Mouse (Mus musculus) left cerebral cortex, postnatal 4 days (tissue): ENCODE results near the gene Aadacl2. TPM values are rescaled to one million over a fixed set of nuclear protein-coding genes. Genes with fewer than 3 reads are reported as not detected.

Experiments
- DNase-seq: peaks from one replicate; pipeline ENCODE4 v3.0.0-alpha.2; 2022
- intact Hi-C: fragments of 180-260 bp; cut with DNase I; formaldehyde crosslinking; loops from one replicate; pipeline ENCODE4 v1.15.1; 2025
- total RNA-seq, 2 experiments: library from RNA; stranded (reverse); gene quantifications; 2 replicates each; pipeline ENCODE4 v1.2.3; 2021

Aadacl2 gene
- total RNA-seq: not detected

DNA sequence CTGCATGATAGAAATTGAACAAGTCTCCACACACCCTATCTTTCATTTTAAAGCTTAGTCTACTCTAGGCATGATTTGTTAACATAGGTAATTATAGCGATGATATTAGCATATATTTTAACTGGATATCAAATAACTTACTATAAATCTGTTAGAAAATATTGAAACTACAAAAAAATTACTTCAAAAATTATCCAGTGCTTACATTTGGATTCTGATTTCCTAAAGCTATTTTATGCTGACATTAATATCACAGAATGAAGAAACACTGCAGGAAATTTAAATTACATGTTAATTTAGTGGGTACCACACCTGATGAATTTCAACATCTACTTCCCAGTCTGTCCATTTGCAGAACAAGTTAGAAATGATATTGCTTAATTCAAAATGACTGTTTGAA, at the start of gene Aadacl2:
Gene Aadacl2, plus strand, starts transcription at position 301 of the 400 bp plus-strand sequence.
- intact Hi-C loops: no loop called here
- no peak for DNase-seq

DNA sequence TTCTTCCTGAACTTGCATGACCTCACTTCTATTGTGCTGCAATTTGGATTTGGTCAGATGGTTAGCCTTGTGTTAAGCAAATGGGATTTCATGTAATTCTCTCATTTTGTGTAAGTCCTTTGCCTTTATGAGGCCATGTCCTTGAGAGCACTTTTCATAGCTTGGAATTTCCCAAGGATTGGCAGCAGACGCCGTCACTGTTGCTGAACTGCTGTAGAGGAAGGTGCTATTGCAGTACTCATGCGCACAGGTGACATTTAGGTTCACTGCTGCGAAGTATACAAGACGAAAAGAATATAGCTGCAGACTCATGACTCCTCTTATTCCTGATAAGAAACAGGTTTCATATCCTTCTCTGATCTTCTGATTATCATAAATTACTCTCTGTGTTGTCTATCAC, 35.7 kb upstream of the Aadacl2 start:
- intact Hi-C loops: no loop called here
- DNase-seq: no peak

DNA sequence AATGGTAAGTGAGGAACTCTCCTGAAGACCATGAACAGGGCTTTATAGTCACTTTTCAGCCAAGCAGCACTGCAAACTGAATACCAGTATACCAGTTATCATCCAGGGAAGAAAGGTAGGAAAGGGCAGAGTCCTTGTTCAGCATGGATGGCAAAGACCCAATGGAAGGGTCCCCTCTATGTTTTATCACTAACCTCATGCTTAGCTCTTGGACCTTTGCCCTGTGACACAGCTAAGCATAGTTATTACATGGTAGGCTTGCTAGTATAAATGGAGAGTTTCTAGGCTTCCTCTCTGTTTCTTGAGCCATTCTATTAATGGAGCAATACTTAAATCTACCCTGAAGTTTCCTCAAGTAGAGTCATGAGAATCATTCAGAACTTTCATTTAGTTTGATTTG, 32.0 kb upstream of the Aadacl2 start:
- DNase-seq: no peak
- intact Hi-C loops: no loop called here

DNA sequence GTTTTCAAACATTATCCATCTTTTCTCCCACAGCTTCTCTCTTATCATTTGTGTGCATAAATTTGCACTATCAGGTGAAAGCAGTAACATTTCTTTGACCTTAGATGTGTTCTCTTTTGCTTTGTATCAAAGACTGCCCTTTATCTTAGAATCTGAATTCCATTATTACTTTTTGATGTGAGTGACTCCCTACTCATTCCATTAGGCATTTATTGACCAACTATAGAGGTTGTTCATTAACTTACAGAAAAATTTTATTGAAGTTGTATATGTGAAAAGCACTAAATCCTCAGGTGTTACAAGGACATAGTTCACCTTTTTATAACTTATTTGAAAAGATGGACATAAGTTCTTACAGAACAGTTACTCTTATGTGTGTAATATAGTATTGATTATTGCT, 2.9 kb upstream of the Aadacl2 start:
- intact Hi-C loops: no loop called here
- no peak for DNase-seq

DNA sequence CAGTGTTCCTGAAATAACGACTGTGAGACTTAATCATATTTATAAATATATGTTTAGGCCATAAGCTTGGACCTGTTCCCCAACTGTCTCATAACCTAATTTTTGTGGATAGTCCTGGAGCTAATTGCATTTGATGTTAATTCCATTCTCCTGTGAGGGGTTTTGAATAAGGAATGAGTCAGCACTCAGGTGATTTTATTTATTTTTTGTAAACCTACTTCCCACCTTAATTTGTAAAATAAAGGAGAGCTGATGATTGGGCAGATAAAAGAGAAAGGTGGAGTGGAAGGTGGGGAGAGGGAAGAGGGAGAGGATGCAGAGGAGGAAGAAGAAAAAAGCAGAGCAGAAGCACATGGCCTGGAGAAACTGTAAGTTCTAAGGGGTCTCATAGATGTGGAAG, 18.9 kb downstream of the Aadacl2 start, which contains the start of gene Aadac:
Gene Aadac, plus strand, starts transcription at position 301 of the 400 bp plus-strand sequence.
- no peak for DNase-seq
- intact Hi-C loops: no loop called here

DNA sequence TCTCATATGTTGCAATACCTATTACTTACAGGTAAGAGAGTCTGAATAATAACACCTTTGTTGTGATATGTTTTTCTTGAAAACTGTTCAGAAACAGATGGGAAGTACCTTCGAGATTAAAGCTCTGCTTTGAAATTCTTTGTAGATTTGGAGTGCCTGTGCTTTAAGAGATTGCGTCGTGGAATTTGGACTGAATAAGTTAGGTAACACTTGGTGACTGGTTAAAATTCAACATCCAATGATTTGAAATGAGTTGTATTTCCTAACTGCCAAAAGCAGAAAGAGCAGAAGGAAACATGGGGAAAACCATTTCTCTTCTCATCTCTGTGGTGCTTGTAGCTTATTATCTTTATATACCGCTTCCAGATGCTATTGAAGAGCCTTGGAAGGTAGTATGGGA, 25.0 kb downstream of the Aadacl2 start:
- intact Hi-C loops: no loop called here
- DNase-seq: no peak

DNA sequence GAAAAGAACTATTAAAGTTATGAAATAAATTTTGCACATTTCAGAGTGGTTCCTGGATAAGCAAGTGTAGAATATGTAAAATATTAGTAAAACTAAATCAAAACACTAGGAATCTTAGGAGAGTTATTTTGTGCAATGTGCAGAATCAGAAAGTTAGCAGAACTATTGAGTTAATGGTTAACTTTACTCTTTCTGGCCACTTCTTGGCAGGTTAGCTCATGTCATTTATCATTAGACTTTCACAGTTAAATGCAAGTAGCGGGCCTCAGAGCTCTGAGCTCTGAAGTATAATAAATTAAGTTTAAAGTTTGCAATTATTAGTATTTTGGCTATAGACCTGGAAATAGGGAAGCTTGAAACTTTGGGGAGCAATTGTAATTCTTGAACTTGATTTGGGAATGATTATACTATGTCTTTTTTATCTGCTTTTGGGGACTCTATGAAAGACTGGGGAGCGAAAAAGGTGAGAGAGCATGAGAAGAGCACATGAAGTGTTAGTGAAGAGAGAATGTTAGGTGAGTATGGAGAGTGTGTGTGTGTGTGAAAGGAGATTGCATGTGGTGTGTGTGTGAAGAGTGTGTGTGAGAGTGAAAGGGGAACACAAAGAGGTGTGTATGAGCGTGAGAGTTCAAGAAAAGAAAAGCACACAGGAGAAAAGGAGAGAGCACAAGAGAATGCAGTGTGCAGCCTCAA, 39.8 kb downstream of the Aadacl2 start:
- no peak for DNase-seq
- intact Hi-C loops: no loop called here

DNA sequence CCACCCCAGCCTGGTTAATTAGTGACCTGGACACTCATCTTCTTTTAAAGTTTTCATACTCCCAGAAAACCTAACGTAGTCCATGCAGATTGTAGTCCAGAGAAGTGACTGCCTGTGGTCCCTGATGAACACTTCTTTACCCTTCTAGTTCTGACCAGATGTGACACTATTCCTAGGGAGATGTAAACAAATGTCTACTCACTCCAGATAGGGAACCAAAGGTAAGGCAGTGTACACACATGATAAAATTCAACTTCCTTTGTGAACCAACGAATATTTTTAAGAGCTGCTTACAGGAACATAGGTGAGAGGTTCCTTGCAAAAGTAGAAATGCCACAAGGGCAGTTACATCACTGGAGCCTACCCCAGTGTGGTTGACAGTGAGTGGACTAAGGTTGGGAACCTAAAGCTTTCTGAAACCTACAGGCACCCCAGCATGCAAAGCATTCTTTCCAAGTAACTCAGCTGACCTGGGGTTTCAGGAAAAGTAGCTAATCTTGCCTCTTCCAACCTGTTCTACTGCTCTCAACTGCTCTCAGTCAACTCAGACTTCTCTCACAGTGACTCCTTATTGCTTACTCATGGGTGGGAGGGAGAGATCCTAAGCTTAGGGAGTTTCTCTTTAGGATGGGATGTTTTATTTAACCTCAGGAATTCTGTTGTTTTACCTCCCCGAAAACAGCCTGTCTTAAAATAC, 46.8 kb downstream of the Aadacl2 start:
- intact Hi-C loops: no loop called here
- DNase-seq: no peak

DNA sequence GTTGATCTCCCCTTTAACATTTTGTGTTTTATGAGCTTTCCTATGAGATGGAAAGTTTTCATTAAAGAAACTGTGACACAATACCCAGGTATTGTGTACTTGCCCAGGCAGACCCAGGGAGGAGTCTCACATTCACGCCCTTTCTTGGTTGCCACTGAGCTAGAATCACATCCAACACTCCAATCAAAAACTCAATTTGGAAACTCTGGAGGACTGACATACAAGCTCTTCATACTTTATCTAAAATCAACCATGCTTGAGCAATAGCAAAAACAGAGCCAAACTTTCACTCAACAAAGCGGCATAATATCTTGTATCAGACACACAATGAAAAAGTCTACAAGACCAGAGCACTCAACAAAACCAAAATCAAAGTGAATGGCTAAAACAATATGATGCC, 47.4 kb downstream of the Aadacl2 start:
- intact Hi-C loops: no loop called here
- DNase-seq: no peak

DNA sequence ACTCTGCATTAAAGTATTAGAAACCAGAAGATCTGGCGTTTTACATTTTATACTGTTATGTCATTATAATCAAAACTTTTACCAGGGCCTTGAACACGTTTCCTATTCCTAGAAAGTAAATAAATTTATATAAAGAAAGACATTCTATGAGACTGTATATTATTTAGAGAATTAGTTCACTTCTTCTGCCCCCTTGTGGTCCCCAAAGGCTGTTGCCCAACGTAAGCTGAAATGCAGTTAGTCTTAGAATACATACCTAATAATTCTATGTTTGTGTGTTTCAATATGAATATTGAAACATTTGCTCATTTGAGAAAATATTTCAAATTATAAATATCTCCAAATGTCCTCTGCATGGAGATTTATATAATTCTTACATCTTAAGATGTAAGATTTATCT, 49.9 kb downstream of the Aadacl2 start:
- DNase-seq: no peak
- intact Hi-C loops: loop anchor here (5.0 kb wide), 1 partner anchor 184 kb away; no protein-coding TSS in a partner anchor

DNA sequence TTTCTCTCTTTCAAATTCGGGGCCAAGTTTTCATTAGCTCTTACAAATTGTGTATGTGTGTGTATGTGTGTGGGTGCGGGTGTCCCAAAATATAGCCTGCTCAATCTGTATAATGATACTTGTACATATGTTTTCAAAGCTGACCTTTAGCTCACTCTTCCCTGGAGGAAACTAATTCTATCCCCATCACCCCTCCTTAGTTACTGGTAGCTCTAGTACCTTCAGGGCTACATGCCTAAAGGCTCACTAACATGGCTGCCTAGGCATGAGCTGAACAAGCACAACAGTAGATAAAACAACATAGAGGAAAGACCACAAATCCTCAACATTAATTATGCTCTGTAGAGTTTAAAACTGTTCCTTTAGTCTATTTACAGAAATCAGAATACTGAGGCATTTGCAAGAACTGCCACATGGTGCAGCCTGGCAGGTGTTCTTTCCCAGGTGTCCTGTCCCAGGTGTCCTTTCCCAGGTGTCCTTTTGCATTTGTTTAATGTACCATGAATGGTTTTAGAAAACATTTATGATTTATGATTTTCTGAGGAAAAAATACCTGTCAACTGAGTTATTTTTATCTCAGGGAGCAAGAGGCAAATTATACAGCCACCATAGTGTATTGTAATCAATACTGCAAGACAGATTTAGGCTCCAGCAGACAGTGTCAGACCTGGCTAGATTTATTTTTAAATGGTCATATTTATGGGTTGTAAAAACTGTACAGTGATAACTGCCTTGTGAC, 50.7 kb downstream of the Aadacl2 start:
- intact Hi-C loops: loop anchor here (5.0 kb wide), 1 partner anchor 185 kb away; no protein-coding TSS in a partner anchor
- no peak for DNase-seq

DNA sequence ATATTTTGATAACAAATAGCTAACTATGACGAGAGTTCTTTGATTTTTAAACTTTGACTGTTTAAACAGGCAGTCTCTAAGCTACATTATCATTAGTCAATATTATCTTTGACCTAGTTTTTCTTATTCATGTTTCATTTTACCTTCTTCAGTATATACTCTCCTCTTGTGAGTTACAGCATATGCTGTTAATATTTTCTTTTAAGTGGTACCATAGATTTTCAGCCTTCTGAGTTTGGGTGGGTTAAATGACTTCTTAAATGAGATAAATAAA, 51.2 kb downstream of the Aadacl2 start:
- no peak for DNase-seq
- intact Hi-C loops: loop anchor here (5.0 kb wide), 1 partner anchor 185 kb away; no protein-coding TSS in a partner anchor

Other genes starting within 250 kb of the Aadacl2 start
- gene Gm8298, start 145.7 kb upstream of the Aadacl2 start, total RNA-seq: not detected
- not detected for gene C130079G13Rik, start 81.5 kb upstream of the Aadacl2 start, total RNA-seq
- gene Aadac, start 19.0 kb downstream of the Aadacl2 start, total RNA-seq: not detected
- not detected for gene Sucnr1, start 75.1 kb downstream of the Aadacl2 start, total RNA-seq